Comparison of ENCODE assay signal across 12 mouse cellular contexts in genomic region chr1:51650653-51650995, GRCm38 (mm10).
DNase-seq lines count a peak whose midpoint lies in the region; ATAC-seq lines count a peak whose summit lies in the region.
"Had no signal": no experiment of that assay in that cellular context is flagged by ENCODE, and none has a peak within 500 bp of the region (broad histone marks: within the 10 kb centered on the region; RNA-seq: fewer than 3 reads in every experiment).

No protein-coding gene starts in this region.

- no peaks in the 10 kb centered on the region for H3K27me3 ChIP-seq in hindbrain, embryonic 16.5 days (replicated peaks; ENCODE audit: control insufficient read depth, insufficient read depth, low read length)
- H3K27me3 ChIP-seq in midbrain, embryonic 10.5 days (ENCODE audit: low read depth, poor library complexity, severe bottlenecking) = no peaks in the 10 kb centered on the region

- no peaks in the 10 kb centered on the region for H3K9me3 ChIP-seq in hindbrain, embryonic 16.5 days (ENCODE audit: control insufficient read depth, low read length)
- H3K9me3 ChIP-seq in midbrain, embryonic 10.5 days (replicated peaks) = no peaks in the 10 kb centered on the region

- H3K4me3 ChIP-seq in hindbrain, embryonic 16.5 days (ENCODE audit: low read length) = no peak overlapping the region
- H3K4me3 ChIP-seq in midbrain, embryonic 10.5 days = no peak overlapping the region

- H3K36me3 ChIP-seq in hindbrain, embryonic 16.5 days (ENCODE audit: control insufficient read depth, insufficient read depth, low read length) = no peaks in the 10 kb centered on the region
- no peaks in the 10 kb centered on the region for H3K36me3 ChIP-seq in midbrain, embryonic 10.5 days

- H3K4me1 ChIP-seq in hindbrain, embryonic 16.5 days (ENCODE audit: control insufficient read depth, insufficient read depth, low read depth, low read length) = peaks cover 5% of the 10 kb centered on the region; the same call in 1 of the 2 replicates
- 0 out of 2 replicates have a peak, but pooled peaks cover 4% of the 10 kb centered on the region for H3K4me1 ChIP-seq in midbrain, embryonic 10.5 days

- no peak overlapping the region; the same call in 1 of the 2 replicates for H3K27ac ChIP-seq in hindbrain, embryonic 16.5 days (ENCODE audit: low read depth, low read length)
- 0 out of 2 replicates have a peak overlapping the region, but pooled peaks have one; percentile 38 for H3K27ac ChIP-seq in midbrain, embryonic 10.5 days (replicated peaks)

- DNase-seq in left cerebral cortex, postnatal 4 days = peak; percentile 41
- DNase-seq in left cerebral cortex, adult 9 months (ENCODE audit: low spot score in 2 of 2) = no peak
- DNase-seq in midbrain, embryonic 10.5 days (ENCODE audit: low spot score) = no peak
- peak; percentile 94 for DNase-seq in retina, postnatal 1 day
- DNase-seq in thymus, adult 18-20 months = no peak
- DNase-seq: adrenal gland, adult 2 months; cerebellum, adult 11 months; kidney, adult 11 months; liver, postnatal 0 days had no signal

- H3K9ac ChIP-seq in hindbrain, embryonic 16.5 days (ENCODE audit: low read depth, low read length) = no peak overlapping the region
- H3K9ac ChIP-seq: liver, postnatal 0 days had no signal

- peak; percentile 91 for ATAC-seq in hindbrain, embryonic 16.5 days
- no peak for ATAC-seq in erythroid progenitor cell, adult 5-6 weeks (replicated peaks; ENCODE audit: low FRiP score, poor library complexity, severe bottlenecking)
- no peak for ATAC-seq in activated CD4-positive, CD25-positive, alpha-beta regulatory T cell, adult 4 months
- ATAC-seq: liver, postnatal 0 days had no signal

- WGBS in hindbrain, embryonic 16.5 days = 19% methylated on average over 3 of the region's 3 CpGs
- WGBS in midbrain, embryonic 10.5 days = 62% methylated on average over 3 of the region's 3 CpGs

- intact Hi-C loops in left cerebral cortex, postnatal 4 days (cut with DNase I) = no loop called here

- H3K4me2 ChIP-seq in hindbrain, embryonic 16.5 days (ENCODE audit: low read length) = no peak overlapping the region

Comparison
In these comparisons a context has a peak if more than half of its experiments do, and no peak if none do; other contexts are left out.
1. DNase-seq: peak in left cerebral cortex, postnatal 4 days (single experiment) and retina, postnatal 1 day (single experiment); none in left cerebral cortex, adult 9 months (0 of 2), midbrain, embryonic 10.5 days (single experiment) and thymus, adult 18-20 months (0 of 2).